Mouse (Mus musculus) liver, embryonic 12.5 days (tissue): ENCODE results near the gene Slc26a5. TPM values are rescaled to one million over a fixed set of nuclear protein-coding genes. Genes with fewer than 3 reads are reported as not detected.

ENCODE experiments used
- ATAC-seq: fragments of 200-750 bp; cut with Nextera tagmentation; 2 replicates; pipeline ENCODE4 v1.8.0; 2017; ENCODE audit warnings: moderate number of reproducible peaks, mild to moderate bottlenecking, moderate library complexity
- H3K27ac ChIP-seq: fragments of 300-500 bp; sonication (generic); 2 replicates; pipeline ENCODE4 v1.5.1; 2016; ENCODE audit warnings: mild to moderate bottlenecking
- H3K27me3 ChIP-seq: fragments of 300-500 bp; sonication (generic); replicated peaks from 2 replicates; pipeline ENCODE4 v1.6.1; 2016; ENCODE audit warnings: mild to moderate bottlenecking, moderate library complexity
- H3K36me3 ChIP-seq: fragments of 300-500 bp; sonication (generic); 2 replicates; pipeline ENCODE4 v1.6.1; 2016; ENCODE audit warnings: mild to moderate bottlenecking, moderate library complexity
- H3K4me1 ChIP-seq: fragments of 300-500 bp; sonication (generic); 2 replicates; pipeline ENCODE4 v1.6.1; 2016
- H3K4me2 ChIP-seq: fragments of 300-500 bp; sonication (generic); 2 replicates; pipeline ENCODE4 v1.6.1; 2016; ENCODE audit warnings: mild to moderate bottlenecking, moderate library complexity
- H3K4me3 ChIP-seq: fragments of 300-500 bp; sonication (generic); 2 replicates; pipeline ENCODE4 v1.5.1; 2016; ENCODE audit warnings: mild to moderate bottlenecking, moderate library complexity
- H3K9ac ChIP-seq: fragments of 300-500 bp; sonication (generic); 2 replicates; pipeline ENCODE4 v1.6.1; 2016; ENCODE audit warnings: mild to moderate bottlenecking, moderate library complexity
- H3K9me3 ChIP-seq: fragments of 300-500 bp; sonication (generic); replicated peaks from 2 replicates; pipeline ENCODE4 v1.6.1; 2016; ENCODE audit warnings: mild to moderate bottlenecking, moderate library complexity
- WGBS: fragments of 180-500 bp; shearing (Covaris S2); methylation state at CpG from one replicate; pipeline ENCODE4 v1.1.7; 2016; ENCODE audit not compliant: insufficient replicate concordance; 5-methylcytosine and 5-hydroxymethylcytosine counted together
- polyA plus RNA-seq: library from polyadenylated mRNA; unstranded; fragments of >200 nt; fragmentation: Nextera tagmentation; extraction: Ambion mirVana; gene quantifications from 2 replicates; pipeline ENCODE4 v1.2.1, GENCODE M21; 2016

Slc26a5 gene
- polyA plus RNA-seq, 1 experiment from 2014 or later = not detected

- Histone ChIP-seq H3K36me3 (no peaks in the 10 kb centered on the region), H3K4me2 (no peak overlapping the region), H3K27ac (no peak overlapping the region), H3K27me3 (0 out of 2 replicates have a peak, but pooled peaks cover 3% of the 10 kb centered on the region), H3K4me3 (no peak overlapping the region), H3K9ac (no peak overlapping the region), H3K4me1 (no peaks in the 10 kb centered on the region), H3K9me3 (no peaks in the 10 kb centered on the region)
- WGBS = 67% methylated on average over 7 of the region's 7 CpGs
- ATAC-seq = no peak
Observed at GRCm38 (mm10) chr5:21858653-21859052, 6.8 kb downstream of the Slc26a5 start.

- 30% methylated on average over 10 of the region's 10 CpGs for WGBS
- 0 out of 2 replicates have a peak, but pooled peaks cover 2% of the 10 kb centered on the region for H3K4me1 ChIP-seq
- no peak for ATAC-seq
- no peaks in the 10 kb centered on the region for H3K27me3 ChIP-seq
- no peaks in the 10 kb centered on the region for H3K36me3 ChIP-seq
- H3K4me2 ChIP-seq = no peak overlapping the region
- no peaks in the 10 kb centered on the region for H3K9me3 ChIP-seq
- no peak overlapping the region for H3K9ac ChIP-seq
- no peak overlapping the region for H3K4me3 ChIP-seq
- H3K27ac ChIP-seq = no peak overlapping the region
Observed at GRCm38 (mm10) chr5:21851679-21852340, 13.6 kb downstream of the Slc26a5 start.

- Histone ChIP-seq H3K4me3 (no peak overlapping the region), H3K36me3 (no peaks in the 10 kb centered on the region), H3K4me1 (0 out of 2 replicates have a peak, but pooled peaks cover 3% of the 10 kb centered on the region), H3K9ac (no peak overlapping the region), H3K9me3 (no peaks in the 10 kb centered on the region), H3K4me2 (no peak overlapping the region), H3K27me3 (no peaks in the 10 kb centered on the region), H3K27ac (no peak overlapping the region)
- 54% methylated on average over 6 of the region's 6 CpGs for WGBS
- ATAC-seq = no peak
Observed at GRCm38 (mm10) chr5:21847438-21847837, 18.0 kb downstream of the Slc26a5 start.

GRCm38 (mm10) chr5:21846616-21847290 is 18.7 kb downstream of the Slc26a5 start:
- Histone ChIP-seq H3K36me3 (no peaks in the 10 kb centered on the region), H3K4me2 (no peak overlapping the region), H3K27ac (no peak overlapping the region), H3K9me3 (no peaks in the 10 kb centered on the region), H3K4me1 (0 out of 2 replicates have a peak, but pooled peaks cover 3% of the 10 kb centered on the region), H3K9ac (no peak overlapping the region), H3K4me3 (no peak overlapping the region), H3K27me3 (no peaks in the 10 kb centered on the region)
- WGBS = 52% methylated on average over 20 of the region's 20 CpGs
- ATAC-seq = no peak

GRCm38 (mm10) chr5:21844676-21845075 is 20.7 kb downstream of the Slc26a5 start:
- H3K36me3 ChIP-seq = no peaks in the 10 kb centered on the region
- H3K27ac ChIP-seq = no peak overlapping the region
- ATAC-seq = no peak
- H3K4me1 ChIP-seq = 0 out of 2 replicates have a peak, but pooled peaks cover 3% of the 10 kb centered on the region
- no peak overlapping the region for H3K4me2 ChIP-seq
- H3K4me3 ChIP-seq = no peak overlapping the region
- 51% methylated on average over 4 of the region's 4 CpGs for WGBS
- no peaks in the 10 kb centered on the region for H3K27me3 ChIP-seq
- no peaks in the 10 kb centered on the region for H3K9me3 ChIP-seq
- no peak overlapping the region for H3K9ac ChIP-seq

GRCm38 (mm10) chr5:21831761-21832160 is 33.6 kb downstream of the Slc26a5 start:
- Histone ChIP-seq H3K4me3 (no peak overlapping the region), H3K9me3 (no peaks in the 10 kb centered on the region), H3K9ac (no peak overlapping the region), H3K4me2 (no peak overlapping the region), H3K27ac (no peak overlapping the region), H3K36me3 (no peaks in the 10 kb centered on the region), H3K27me3 (no peaks in the 10 kb centered on the region), H3K4me1 (no peaks in the 10 kb centered on the region)
- ATAC-seq = no peak
- 63% methylated on average over 3 of the region's 3 CpGs for WGBS

- H3K4me1 ChIP-seq = no peaks in the 10 kb centered on the region
- no peak overlapping the region for H3K9ac ChIP-seq
- H3K4me2 ChIP-seq = no peak overlapping the region
- ATAC-seq = no peak
- H3K9me3 ChIP-seq = no peaks in the 10 kb centered on the region
- H3K27ac ChIP-seq = no peak overlapping the region
- H3K27me3 ChIP-seq = no peaks in the 10 kb centered on the region
- no peak overlapping the region for H3K4me3 ChIP-seq
- H3K36me3 ChIP-seq = no peaks in the 10 kb centered on the region
- 36% methylated on average over 4 of the region's 4 CpGs for WGBS
Observed at GRCm38 (mm10) chr5:21828855-21829254, 36.5 kb downstream of the Slc26a5 start.

- no peak overlapping the region for H3K4me2 ChIP-seq
- H3K4me1 ChIP-seq = no peaks in the 10 kb centered on the region
- no peak overlapping the region for H3K9ac ChIP-seq
- no peaks in the 10 kb centered on the region for H3K36me3 ChIP-seq
- WGBS = 26% methylated on average over 6 of the region's 6 CpGs
- H3K4me3 ChIP-seq = no peak overlapping the region
- H3K27me3 ChIP-seq = no peaks in the 10 kb centered on the region
- ATAC-seq = no peak
- no peak overlapping the region for H3K27ac ChIP-seq
- H3K9me3 ChIP-seq = no peaks in the 10 kb centered on the region
Observed at GRCm38 (mm10) chr5:21827643-21828042, 37.8 kb downstream of the Slc26a5 start.

- no peak for ATAC-seq
- H3K9me3 ChIP-seq = no peaks in the 10 kb centered on the region
- no peak overlapping the region for H3K27ac ChIP-seq
- WGBS = 57% methylated on average over 7 of the region's 7 CpGs
- H3K9ac ChIP-seq = no peak overlapping the region
- H3K27me3 ChIP-seq = no peaks in the 10 kb centered on the region
- no peak overlapping the region for H3K4me3 ChIP-seq
- no peaks in the 10 kb centered on the region for H3K36me3 ChIP-seq
- H3K4me1 ChIP-seq = no peaks in the 10 kb centered on the region
- H3K4me2 ChIP-seq = no peak overlapping the region
Observed at GRCm38 (mm10) chr5:21826370-21826769, 39.0 kb downstream of the Slc26a5 start.

- Histone ChIP-seq H3K9ac (no peak overlapping the region), H3K4me1 (no peaks in the 10 kb centered on the region), H3K4me3 (no peak overlapping the region), H3K9me3 (no peaks in the 10 kb centered on the region), H3K36me3 (no peaks in the 10 kb centered on the region), H3K27me3 (no peaks in the 10 kb centered on the region), H3K4me2 (no peak overlapping the region), H3K27ac (no peak overlapping the region)
- WGBS = 27% methylated on average over 1 of the region's 1 CpGs
- no peak for ATAC-seq
Observed at GRCm38 (mm10) chr5:21813994-21814393, 51.4 kb downstream of the Slc26a5 start.

- no peak overlapping the region for H3K4me2 ChIP-seq
- no peaks in the 10 kb centered on the region for H3K36me3 ChIP-seq
- no peaks in the 10 kb centered on the region for H3K27me3 ChIP-seq
- H3K9me3 ChIP-seq = no peaks in the 10 kb centered on the region
- H3K4me1 ChIP-seq = no peaks in the 10 kb centered on the region
- no peak overlapping the region for H3K27ac ChIP-seq
- no peak overlapping the region for H3K4me3 ChIP-seq
- WGBS = 73% methylated on average over 10 of the region's 10 CpGs
- H3K9ac ChIP-seq = no peak overlapping the region
- no peak for ATAC-seq
Observed at GRCm38 (mm10) chr5:21810924-21811323, 54.5 kb downstream of the Slc26a5 start.

- no peaks in the 10 kb centered on the region for H3K27me3 ChIP-seq
- ATAC-seq = no peak
- H3K4me3 ChIP-seq = no peak overlapping the region
- no peak overlapping the region for H3K9ac ChIP-seq
- no peak overlapping the region for H3K27ac ChIP-seq
- WGBS = 57% methylated on average over 4 of the region's 4 CpGs
- no peaks in the 10 kb centered on the region for H3K4me1 ChIP-seq
- H3K9me3 ChIP-seq = no peaks in the 10 kb centered on the region
- H3K36me3 ChIP-seq = peaks cover 48% of the 10 kb centered on the region
- H3K4me2 ChIP-seq = no peak overlapping the region
Observed at GRCm38 (mm10) chr5:21804837-21805236, 60.6 kb downstream of the Slc26a5 start.
